Mouse (Mus musculus) embryonic facial prominence, embryonic 14.5 days (tissue): ENCODE measurements at regions not wholly inside any gene's neighbourhood (a gene's known extent, or its start where the extent isn't known, plus 50 kb on each side); places are given as distances from the start of the nearest gene placed in this dataset.

Experiments
- ATAC-seq: fragments of 200-750 bp; cut with Nextera tagmentation; 2 replicates; pipeline ENCODE4 v1.8.0; 2017; ENCODE audit warnings: low read depth, moderate number of reproducible peaks, moderate TSS enrichment
- DNase-seq: peaks from one replicate; pipeline ENCODE4 v3.0.0-alpha.2; 2015; ENCODE audit warnings: low spot score
- H3K27ac ChIP-seq: fragments of 300-500 bp; sonication (generic); replicated peaks from 2 replicates; pipeline ENCODE4 v1.5.1; 2014; ENCODE audit warnings: low read depth, mild to moderate bottlenecking, low read length, moderate library complexity
- H3K27me3 ChIP-seq: fragments of 300-500 bp; sonication (generic); replicated peaks from 2 replicates; pipeline ENCODE4 v1.6.1; 2014; ENCODE audit warnings: low read length; ENCODE audit not compliant: control insufficient read depth, insufficient read depth
- H3K36me3 ChIP-seq: fragments of 300-500 bp; sonication (generic); 2 replicates; pipeline ENCODE4 v1.6.1; 2014; ENCODE audit warnings: low read length, mixed read lengths; ENCODE audit not compliant: control insufficient read depth, insufficient read depth
- H3K4me1 ChIP-seq: fragments of 300-500 bp; sonication (generic); 2 replicates; pipeline ENCODE4 v1.6.1; 2014; ENCODE audit warnings: antibody characterized with exemption, low read length; ENCODE audit not compliant: control insufficient read depth, insufficient read depth
- H3K4me2 ChIP-seq: fragments of 300-500 bp; sonication (generic); 2 replicates; pipeline ENCODE4 v1.6.1; 2014; ENCODE audit warnings: low read depth, mild to moderate bottlenecking, low read length, moderate library complexity, mixed read lengths
- H3K4me3 ChIP-seq: fragments of 300-500 bp; sonication (generic); 2 replicates; pipeline ENCODE4 v1.5.1; 2014; ENCODE audit warnings: low read depth, mild to moderate bottlenecking, low read length
- H3K9ac ChIP-seq: fragments of 300-500 bp; sonication (generic); 2 replicates; pipeline ENCODE4 v1.6.1; 2014; ENCODE audit warnings: low read depth, mild to moderate bottlenecking, low read length, moderate library complexity, mixed read lengths
- H3K9me3 ChIP-seq: fragments of 300-500 bp; sonication (generic); 2 replicates; pipeline ENCODE4 v1.6.1; 2016; ENCODE audit warnings: low read length; ENCODE audit not compliant: control insufficient read depth
- WGBS: fragments of 180-500 bp; shearing (Covaris S2); extraction: QIAGEN DNeasy Blood & Tissue Kit; methylation state at CpG from one replicate; pipeline ENCODE4 v1.1.7; 2014; 5-methylcytosine and 5-hydroxymethylcytosine counted together

DNA sequence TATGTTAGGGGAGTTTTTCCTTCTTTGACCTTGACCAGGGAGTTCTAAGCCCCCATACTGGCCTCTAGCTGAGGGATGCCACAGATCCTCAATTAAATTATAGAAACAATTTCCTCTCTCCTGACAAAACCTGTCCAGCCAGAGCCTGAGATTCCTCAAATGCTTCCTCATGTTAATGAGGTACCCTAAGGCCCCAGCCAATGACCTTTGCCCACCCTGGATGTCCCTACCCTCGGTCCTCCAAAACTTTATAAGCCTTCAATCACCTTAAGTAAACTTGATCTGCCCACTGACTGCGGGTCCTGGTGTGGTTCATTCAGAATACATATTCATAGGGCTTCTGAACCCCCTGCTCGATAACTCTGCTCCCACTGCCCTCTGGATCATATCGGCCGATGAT, 227.7 kb upstream of the Vstm2b start:
- Histone ChIP-seq H3K4me3 (no peak overlapping the region), H3K9me3 (no peaks in the 10 kb centered on the region), H3K9ac (no peak overlapping the region), H3K36me3 (no peaks in the 10 kb centered on the region), H3K27me3 (no peaks in the 10 kb centered on the region), H3K27ac (no peak overlapping the region), H3K4me1 (no peaks in the 10 kb centered on the region), H3K4me2 (no peak overlapping the region)
- WGBS, result 70% methylated on average over 5 of the region's 5 CpGs
- no peak for DNase-seq
- no peak for ATAC-seq

GRCm38 (mm10) chr7:40671068-40671467, 227.1 kb upstream of the Vstm2b start:
- ATAC-seq, result no peak
- Histone ChIP-seq H3K36me3 (no peaks in the 10 kb centered on the region), H3K4me2 (no peak overlapping the region), H3K4me3 (no peak overlapping the region), H3K27me3 (no peaks in the 10 kb centered on the region), H3K4me1 (no peaks in the 10 kb centered on the region), H3K9ac (no peak overlapping the region), H3K9me3 (no peaks in the 10 kb centered on the region), H3K27ac (no peak overlapping the region)
- no peak for DNase-seq
- 92% methylated on average over 4 of the region's 4 CpGs for WGBS

DNA sequence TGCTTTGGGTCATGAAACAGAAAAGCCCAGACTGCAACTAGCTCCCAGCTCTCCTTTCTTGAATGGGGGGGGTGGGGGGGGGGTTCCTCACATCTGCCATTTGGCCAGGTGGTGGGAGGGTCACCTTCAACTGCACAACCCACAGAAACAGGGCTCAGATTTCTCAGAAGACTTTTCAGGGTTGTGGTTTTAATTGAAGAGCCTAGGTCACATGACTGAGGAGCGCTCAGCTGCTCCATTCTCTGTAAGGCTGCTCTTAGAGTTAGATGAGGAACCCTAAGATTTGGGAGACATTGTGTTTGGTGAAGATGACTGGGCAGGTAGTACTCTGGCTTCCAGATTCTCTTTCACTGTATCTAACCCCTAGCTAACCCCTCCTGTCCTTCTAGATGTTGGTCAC, 225.8 kb upstream of the Vstm2b start:
- DNase-seq (no peak), ATAC-seq (no peak)
- no peak overlapping the region for H3K9ac ChIP-seq
- no peak overlapping the region for H3K27ac ChIP-seq
- H3K36me3 ChIP-seq, result no peaks in the 10 kb centered on the region
- no peak overlapping the region for H3K4me2 ChIP-seq
- no peaks in the 10 kb centered on the region for H3K4me1 ChIP-seq
- no peak overlapping the region for H3K4me3 ChIP-seq
- no peaks in the 10 kb centered on the region for H3K9me3 ChIP-seq
- H3K27me3 ChIP-seq, result no peaks in the 10 kb centered on the region
- WGBS, result 70% methylated on average over 1 of the region's 1 CpGs

DNA sequence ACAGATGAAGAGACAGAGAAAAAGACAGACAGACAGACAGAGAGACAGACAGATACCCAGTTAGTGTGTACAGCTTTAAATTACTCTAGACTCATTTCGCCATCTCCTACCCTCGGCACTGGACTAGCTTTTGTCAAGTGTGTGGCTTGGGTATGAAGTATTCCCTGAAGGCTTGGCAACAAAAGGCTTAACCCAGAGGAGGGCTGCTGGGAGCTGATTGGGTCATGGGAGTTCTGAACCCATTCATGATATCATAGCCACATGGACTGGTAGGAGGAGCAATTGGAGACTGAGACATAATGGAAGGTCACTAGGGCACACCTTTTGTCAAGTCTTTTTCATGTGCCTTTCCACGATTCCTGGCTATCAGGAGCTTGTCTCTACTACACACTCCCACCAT, 223.7 kb upstream of the Vstm2b start:
- 70% methylated on average over 3 of the region's 3 CpGs for WGBS
- Histone ChIP-seq H3K27ac (no peak overlapping the region), H3K9me3 (no peaks in the 10 kb centered on the region), H3K4me3 (no peak overlapping the region), H3K9ac (no peak overlapping the region), H3K36me3 (no peaks in the 10 kb centered on the region), H3K27me3 (no peaks in the 10 kb centered on the region), H3K4me2 (no peak overlapping the region), H3K4me1 (no peaks in the 10 kb centered on the region)
- ATAC-seq, result no peak
- DNase-seq, result no peak

DNA sequence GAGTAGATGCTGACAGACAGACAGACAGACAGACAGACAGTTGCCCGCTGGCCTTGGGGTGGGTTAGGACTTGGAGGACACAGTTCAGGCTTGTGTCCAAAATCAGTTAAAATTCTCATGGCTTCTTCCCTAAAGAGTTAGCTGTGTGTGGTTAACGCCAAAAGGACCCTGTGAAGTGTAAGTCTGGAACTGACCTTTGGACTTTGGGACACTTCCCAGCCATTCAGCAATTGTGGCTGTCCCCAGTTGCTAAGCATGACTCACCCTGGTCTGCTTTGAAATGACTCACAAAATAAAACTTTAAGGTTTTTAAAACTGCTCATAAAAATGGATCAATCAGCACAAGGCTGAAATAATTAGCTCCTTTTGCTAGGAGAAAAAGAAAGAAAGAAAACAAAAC, 220.5 kb upstream of the Vstm2b start:
- Histone ChIP-seq H3K36me3 (no peaks in the 10 kb centered on the region), H3K4me1 (no peaks in the 10 kb centered on the region), H3K4me3 (no peak overlapping the region), H3K27ac (no peak overlapping the region), H3K9me3 (no peaks in the 10 kb centered on the region), H3K27me3 (no peaks in the 10 kb centered on the region), H3K4me2 (no peak overlapping the region), H3K9ac (no peak overlapping the region)
- no peak for ATAC-seq
- no peak for DNase-seq
- 71% methylated on average over 2 of the region's 2 CpGs for WGBS

GRCm38 (mm10) chr7:40680567-40680966, 217.6 kb upstream of the Vstm2b start:
- WGBS, result 45% methylated on average over 12 of the region's 12 CpGs
- no peak overlapping the region for H3K4me3 ChIP-seq
- no peak for ATAC-seq
- no peaks in the 10 kb centered on the region for H3K27me3 ChIP-seq
- H3K36me3 ChIP-seq, result no peaks in the 10 kb centered on the region
- no peak overlapping the region for H3K27ac ChIP-seq
- H3K4me1 ChIP-seq, result no peaks in the 10 kb centered on the region
- H3K9me3 ChIP-seq, result no peaks in the 10 kb centered on the region
- no peak overlapping the region for H3K9ac ChIP-seq
- H3K4me2 ChIP-seq, result no peak overlapping the region
- no peak for DNase-seq

DNA sequence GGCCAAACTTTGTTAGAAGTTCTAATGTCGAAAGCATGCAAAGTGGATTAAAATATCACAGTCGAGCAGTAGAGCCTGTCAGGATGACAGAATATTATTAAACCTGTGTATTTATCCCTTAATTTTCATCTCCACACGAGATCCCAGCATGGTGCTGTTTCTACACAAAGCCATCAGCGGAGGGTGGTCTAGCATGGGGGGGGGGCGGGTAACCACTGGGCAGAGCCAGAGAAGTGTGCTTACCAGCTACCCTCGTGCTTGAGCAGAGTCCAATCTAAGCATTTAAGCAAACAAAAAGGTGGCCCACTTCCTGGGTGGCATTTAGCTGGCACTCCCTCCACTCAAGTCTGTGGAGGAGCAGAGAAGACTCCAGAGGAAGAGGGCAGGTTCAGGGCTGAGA, 217.1 kb upstream of the Vstm2b start:
- Histone ChIP-seq H3K27ac (no peak overlapping the region), H3K9ac (no peak overlapping the region), H3K36me3 (no peaks in the 10 kb centered on the region), H3K4me2 (no peak overlapping the region), H3K4me3 (no peak overlapping the region), H3K4me1 (no peaks in the 10 kb centered on the region), H3K27me3 (no peaks in the 10 kb centered on the region), H3K9me3 (no peaks in the 10 kb centered on the region)
- no peak for DNase-seq
- ATAC-seq, result no peak
- 48% methylated on average over 6 of the region's 6 CpGs for WGBS

- Histone ChIP-seq H3K4me3 (no peak overlapping the region), H3K27me3 (no peaks in the 10 kb centered on the region), H3K27ac (no peak overlapping the region), H3K36me3 (no peaks in the 10 kb centered on the region), H3K9ac (no peak overlapping the region), H3K4me2 (no peak overlapping the region), H3K9me3 (no peaks in the 10 kb centered on the region), H3K4me1 (no peaks in the 10 kb centered on the region)
- ATAC-seq (no peak), DNase-seq (no peak)
- 59% methylated on average over 1 of the region's 1 CpGs for WGBS
These were observed 215.0 kb upstream of the Vstm2b start for GRCm38 (mm10) chr7:40683176-40683575.

GRCm38 (mm10) chr7:40683641-40684040, 214.5 kb upstream of the Vstm2b start:
- Histone ChIP-seq H3K4me2 (no peak overlapping the region), H3K27me3 (no peaks in the 10 kb centered on the region), H3K9ac (no peak overlapping the region), H3K4me3 (no peak overlapping the region), H3K9me3 (no peaks in the 10 kb centered on the region), H3K27ac (no peak overlapping the region), H3K36me3 (no peaks in the 10 kb centered on the region), H3K4me1 (no peaks in the 10 kb centered on the region)
- ATAC-seq (no peak), DNase-seq (no peak)
- 52% methylated on average over 3 of the region's 3 CpGs for WGBS
